Mouse (Mus musculus) MEL (cell line): ENCODE results near the gene Mia3. TPM values are rescaled to one million over a fixed set of nuclear protein-coding genes. Genes with fewer than 3 reads are reported as not detected.

Experiments
- DNase-seq: peaks from one replicate; pipeline ENCODE4 v3.0.0; 2011; ENCODE audit warnings: low read depth, low spot score
- H3K27ac ChIP-seq: 2 replicates; pipeline ENCODE4 v1.5.1; 2012; ENCODE audit warnings: low read depth, mild to moderate bottlenecking, control low read depth, low read length, moderate library complexity; ENCODE audit not compliant: control insufficient read depth
- H3K27me3 ChIP-seq, 2 experiments: fragments of 150-350 bp in 1 of 2; sonication (generic) in 1 of 2; 2 replicates each; pipeline ENCODE4 v1.6.1; 2012; ENCODE audit warnings: low read length in 2 of 2, mild to moderate bottlenecking in 2 of 2, improper control_type of control experiment in 1 of 2, moderate library complexity in 1 of 2; ENCODE audit not compliant: insufficient read depth in 2 of 2, control insufficient read depth in 1 of 2
- H3K36me3 ChIP-seq, 2 experiments: 2 replicates each; pipeline ENCODE4 v1.6.1; 2012 to 2014; ENCODE audit warnings: low read length in 2 of 2, improper control_type of control experiment in 1 of 2, inconsistent platforms in 1 of 2, mild to moderate bottlenecking in 1 of 2; ENCODE audit not compliant: insufficient read depth in 2 of 2, control insufficient read depth in 1 of 2
- H3K4me1 ChIP-seq, 2 experiments: fragments of 150-350 bp in 1 of 2; sonication (generic) in 1 of 2; 2 replicates each; pipeline ENCODE4 v1.6.1; 2012; ENCODE audit warnings: low read length in 2 of 2, improper control_type of control experiment in 1 of 2, mild to moderate bottlenecking in 1 of 2; ENCODE audit not compliant: insufficient read depth in 2 of 2, control insufficient read depth in 1 of 2
- H3K4me3 ChIP-seq, 2 experiments: fragments of 150-350 bp in 1 of 2; sonication (generic) in 1 of 2; 2 replicates each; pipeline ENCODE4 v1.5.1; 2012; ENCODE audit warnings: low read depth in 2 of 2, low read length in 2 of 2, mild to moderate bottlenecking in 2 of 2, moderate library complexity in 2 of 2, control low read depth in 1 of 2, improper control_type of control experiment in 1 of 2; ENCODE audit not compliant: control insufficient read depth in 1 of 2, insufficient read depth in 1 of 2
- H3K79me2 ChIP-seq: 2 replicates; pipeline ENCODE4 v1.6.1; 2012; ENCODE audit warnings: mild to moderate bottlenecking, low read length, moderate library complexity; ENCODE audit not compliant: control insufficient read depth, poor library complexity, insufficient read depth
- H3K9ac ChIP-seq: 2 replicates; pipeline ENCODE4 v1.6.1; 2012; ENCODE audit warnings: low read depth, mild to moderate bottlenecking, control low read depth, low read length, moderate library complexity; ENCODE audit not compliant: control insufficient read depth, poor library complexity, severe bottlenecking
- H3K9me3 ChIP-seq: fragments of 150-350 bp; sonication (generic); replicated peaks from 2 replicates; pipeline ENCODE4 v1.6.1; 2012; ENCODE audit warnings: mild to moderate bottlenecking, low read length, improper control_type of control experiment, moderate library complexity; ENCODE audit not compliant: insufficient read depth
- BHLHE40 ChIP-seq: IDR thresholded peaks from 2 replicates; pipeline ENCODE4 v1.6.1; 2012; ENCODE audit warnings: low read depth, mild to moderate bottlenecking, inconsistent platforms, low read length, improper control_type of control experiment, borderline replicate concordance
- CHD1 ChIP-seq: IDR thresholded peaks from 2 replicates; pipeline ENCODE4 v1.6.1; 2012; ENCODE audit warnings: low read depth, mild to moderate bottlenecking, inconsistent platforms, low read length, improper control_type of control experiment
- CHD2 ChIP-seq: IDR thresholded peaks from 2 replicates; pipeline ENCODE4 v1.6.1; 2011; ENCODE audit warnings: low read length, improper control_type of control experiment
- CTCF ChIP-seq, 3 experiments: IDR thresholded peaks in 2 of 3; conservative IDR thresholded peaks in 1 of 3; 2 replicates each; pipeline ENCODE4 v1.5.1; 2011 to 2012; ENCODE audit warnings: low read length in 3 of 3, low read depth in 2 of 3, mild to moderate bottlenecking in 2 of 3, improper control_type of control experiment in 1 of 3, inconsistent platforms in 1 of 3, mixed read lengths in 1 of 3, moderate library complexity in 1 of 3; ENCODE audit not compliant: control insufficient read depth in 1 of 3, insufficient read depth in 1 of 3, poor library complexity in 1 of 3, severe bottlenecking in 1 of 3
- GABPA ChIP-seq: IDR thresholded peaks from 2 replicates; pipeline ENCODE4 v1.6.1; 2012; ENCODE audit warnings: low read depth, mild to moderate bottlenecking, inconsistent platforms, low read length, improper control_type of control experiment, moderate library complexity
- GATA1 ChIP-seq: IDR thresholded peaks from 2 replicates; pipeline ENCODE4 v1.6.1; 2011; ENCODE audit warnings: low read depth, low read length, improper control_type of control experiment
- KAT2A ChIP-seq: conservative IDR thresholded peaks from 2 replicates; pipeline ENCODE4 v1.6.1; 2012; ENCODE audit warnings: low read depth, low read length, improper control_type of control experiment, inconsistent platforms
- MAX ChIP-seq: IDR thresholded peaks from 2 replicates; pipeline ENCODE4 v1.6.1; 2011; ENCODE audit warnings: low read length, improper control_type of control experiment
- MAZ ChIP-seq: IDR thresholded peaks from 2 replicates; pipeline ENCODE4 v1.6.1; 2012; ENCODE audit warnings: low read depth, mild to moderate bottlenecking, inconsistent platforms, low read length, improper control_type of control experiment
- MXI1 ChIP-seq: IDR thresholded peaks from 2 replicates; pipeline ENCODE4 v1.6.1; 2011; ENCODE audit warnings: mild to moderate bottlenecking, low read depth, low read length, improper control_type of control experiment
- MYB ChIP-seq: IDR thresholded peaks from 2 replicates; pipeline ENCODE4 v1.6.1; 2011; ENCODE audit warnings: mild to moderate bottlenecking, low read depth, low read length, improper control_type of control experiment
- NRF1 ChIP-seq: IDR thresholded peaks from 2 replicates; pipeline ENCODE4 v1.6.1; 2014; ENCODE audit warnings: low read depth, mild to moderate bottlenecking, inconsistent platforms, low read length, improper control_type of control experiment, moderate library complexity; ENCODE audit not compliant: poor library complexity, insufficient read depth, severe bottlenecking
- POLR2A ChIP-seq, 2 experiments: IDR thresholded peaks; 2 replicates each; pipeline ENCODE4 v1.6.1; 2011 to 2012; ENCODE audit warnings: low read length in 2 of 2, mild to moderate bottlenecking in 2 of 2, control low read depth in 1 of 2, improper control_type of control experiment in 1 of 2, low read depth in 1 of 2, moderate library complexity in 1 of 2; ENCODE audit not compliant: control insufficient read depth in 1 of 2, insufficient read depth in 1 of 2, poor library complexity in 1 of 2
- POLR2AphosphoS2 ChIP-seq: IDR thresholded peaks from 2 replicates; pipeline ENCODE4 v1.6.1; 2011; ENCODE audit warnings: low read length, improper control_type of control experiment
- RAD21 ChIP-seq: IDR thresholded peaks from 2 replicates; pipeline ENCODE4 v1.6.1; 2011; ENCODE audit warnings: mild to moderate bottlenecking, low read depth, low read length, improper control_type of control experiment
- RCOR1 ChIP-seq: IDR thresholded peaks from 2 replicates; pipeline ENCODE4 v1.6.1; 2012; ENCODE audit warnings: low read depth, mild to moderate bottlenecking, inconsistent platforms, low read length, improper control_type of control experiment
- SIN3A ChIP-seq: IDR thresholded peaks from 2 replicates; pipeline ENCODE4 v1.6.1; 2012; ENCODE audit warnings: low read length, improper control_type of control experiment, inconsistent platforms
- TAL1 ChIP-seq: IDR thresholded peaks from 2 replicates; pipeline ENCODE4 v1.6.1; 2012; ENCODE audit warnings: mild to moderate bottlenecking, inconsistent platforms, low read length, moderate library complexity, mixed read lengths
- ZC3H11A ChIP-seq: IDR thresholded peaks from 2 replicates; pipeline ENCODE4 v1.6.1; 2012; ENCODE audit warnings: low read depth, mild to moderate bottlenecking, inconsistent platforms, low read length, improper control_type of control experiment
- ZKSCAN1 ChIP-seq: IDR thresholded peaks from 2 replicates; pipeline ENCODE4 v1.6.1; 2012; ENCODE audit warnings: low read depth, mild to moderate bottlenecking, inconsistent platforms, low read length, improper control_type of control experiment, moderate library complexity
- ZMIZ1 ChIP-seq: IDR thresholded peaks from 2 replicates; pipeline ENCODE4 v1.6.1; 2012; ENCODE audit warnings: low read depth, mild to moderate bottlenecking, inconsistent platforms, low read length, improper control_type of control experiment, moderate library complexity
- ZNF384 ChIP-seq: IDR thresholded peaks from 2 replicates; pipeline ENCODE4 v1.6.1; 2012; ENCODE audit warnings: low read depth, mild to moderate bottlenecking, inconsistent platforms, low read length, improper control_type of control experiment
- polyA plus RNA-seq, 2 experiments: library from polyadenylated mRNA; stranded (reverse) in 1 of 2; unstranded in 1 of 2; fragments of >175 nt in 1 of 2; fragments of >200 nt in 1 of 2; gene quantifications; 2 replicates each; pipeline versions ENCODE4 v1.2.1 to v1.2.4; 2012; ENCODE audit warnings: low replicate concordance in 2 of 2, low read depth in 1 of 2; ENCODE audit not compliant: insufficient read length in 2 of 2, insufficient read depth in 1 of 2, missing spikeins in 1 of 2
- total RNA-seq: library from RNA; depleted of rRNA; stranded (reverse); fragments of 300-350 nt; gene quantifications from 2 replicates; pipeline ENCODE4 v1.2.3, GENCODE M21; 2012

Gene Mia3
- total and polyA plus RNA-seq, 3 experiments, result 47.6 to 50.1 TPM; not detected in 1

DNA sequence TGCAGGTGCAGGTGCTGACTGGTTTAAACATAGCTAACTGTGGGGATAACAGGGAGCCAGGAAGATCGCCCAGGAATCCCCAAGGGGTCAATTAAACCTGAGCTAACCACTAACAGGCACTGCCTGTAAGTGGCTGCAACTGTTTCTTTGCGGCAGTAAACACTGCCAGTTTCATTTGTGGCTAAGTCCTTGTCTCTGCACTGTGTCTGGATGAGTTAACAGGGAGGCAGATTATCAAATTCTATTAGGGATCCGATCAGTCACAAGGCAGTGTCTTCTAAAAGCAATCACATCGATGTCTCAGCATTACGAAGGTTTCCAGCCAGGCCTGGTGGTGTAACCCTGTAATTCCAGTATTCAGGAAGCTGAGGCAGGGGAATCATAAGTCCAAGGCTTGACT, 3.0 kb downstream of the Mia3 start:
- H3K79me2 ChIP-seq, result peaks cover 4% of the 10 kb centered on the region; the same call in 1 of the 2 replicates
- H3K36me3 ChIP-seq, result peaks cover 0 to 23% of the 10 kb centered on the region in 2 experiments; a peak in 2 of 4 replicates
- H3K27ac ChIP-seq, result no peak overlapping the region
- no peak overlapping the region for H3K4me3 ChIP-seq
- no peaks in the 10 kb centered on the region for H3K27me3 ChIP-seq
- no peak for DNase-seq
- no peak overlapping the region for H3K9ac ChIP-seq
- H3K4me1 ChIP-seq, result peaks cover 3 to 28% of the 10 kb centered on the region in 2 experiments; a peak in 3 of 4 replicates
- no peaks in the 10 kb centered on the region for H3K9me3 ChIP-seq
- TF ChIP-seq MAX (no peak), CHD2 (no peak), RAD21 (no peak), GATA1 (no peak), ZNF384 (no peak), CHD1 (no peak), POLR2A (IDR thresholded peaks at IDR 0.05; ENCODE audit: control insufficient read depth in 1 of 2, insufficient read depth in 1 of 2, low read depth in 1 of 2, low read length in 2 of 2, poor library complexity in 1 of 2) (no peak), RCOR1 (no peak), GABPA (no peak), NRF1 (no peak), KAT2A (no peak), MXI1 (no peak), ZKSCAN1 (no peak)

DNA sequence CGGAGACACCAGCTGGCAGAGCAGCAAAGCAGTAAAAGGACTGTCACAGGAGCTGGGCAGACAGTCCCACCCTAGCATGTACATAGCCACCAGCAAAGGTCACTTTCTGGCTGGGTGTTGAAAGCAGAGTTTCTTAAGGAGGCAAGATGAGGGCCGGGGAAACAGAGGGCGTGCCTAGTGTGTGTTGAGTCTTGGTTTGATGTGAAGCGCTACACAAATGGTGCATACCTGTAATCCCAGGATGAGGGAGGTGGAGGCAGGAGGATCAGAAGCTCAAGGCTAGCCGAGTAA, 5.8 kb downstream of the Mia3 start:
- Histone ChIP-seq H3K4me3 (no peak overlapping the region), H3K36me3 (peaks cover 0 to 22% of the 10 kb centered on the region in 2 experiments; a peak in 2 of 4 replicates), H3K79me2 (no peaks in the 10 kb centered on the region), H3K27ac (no peak overlapping the region), H3K9ac (no peak overlapping the region), H3K27me3 (no peaks in the 10 kb centered on the region), H3K9me3 (no peaks in the 10 kb centered on the region), H3K4me1 (peaks cover 3 to 20% of the 10 kb centered on the region in 2 experiments; a peak in 3 of 4 replicates)
- TF ChIP-seq TAL1 (no peak), POLR2AphosphoS2 (no peak), ZC3H11A (no peak), MAZ (no peak), NRF1 (no peak), MYB (no peak), CTCF (IDR thresholded peaks at IDR 0.05 in 2 of 3, conservative IDR thresholded peaks at IDR 0.05 in 1 of 3; ENCODE audit: control insufficient read depth in 1 of 3, insufficient read depth in 1 of 3, low read depth in 2 of 3, low read length in 3 of 3, poor library complexity in 1 of 3, severe bottlenecking in 1 of 3) (no peak), SIN3A (no peak), RAD21 (no peak), BHLHE40 (no peak), ZMIZ1 (no peak)
- DNase-seq, result no peak
